Mouse (Mus musculus): ENCODE measurements around the gene Ntng1.

DNA sequence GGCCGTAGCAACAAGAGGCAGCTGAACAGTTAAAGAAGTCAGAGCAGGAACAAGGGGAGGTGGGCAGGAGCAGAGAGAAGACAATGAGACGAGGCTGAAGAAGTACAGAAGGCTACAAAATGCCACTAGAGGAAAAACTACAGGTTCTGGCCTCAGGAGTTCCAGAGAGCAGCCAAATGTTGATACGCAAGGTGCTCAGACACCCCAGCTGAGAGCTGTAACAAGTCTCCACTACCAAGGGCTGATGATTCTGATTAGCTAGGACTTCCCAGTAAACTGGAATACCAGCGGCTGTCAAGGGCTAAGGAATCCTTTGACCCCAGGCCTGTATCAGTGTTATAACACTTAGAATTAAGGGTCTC, 148.2 kb downstream of the Ntng1 start:
- TF ChIP-seq EP300 (IDR thresholded peaks at IDR 0.05; ENCODE audit: insufficient read depth, low read depth, low read length) (no peak), POLR2A (IDR thresholded peaks at IDR 0.05; ENCODE audit: insufficient read depth, low read depth, low read length) (no peak), CTCF (IDR thresholded peaks at IDR 0.05) (no peak)

Measured in heart, adult 2 months (tissue).